Comparison of ENCODE assay signal across 18 mouse cellular contexts in genomic region chr13:102778859-102779258, GRCm38 (mm10).
"Had no signal": no experiment of that assay in that cellular context is flagged by ENCODE, and none has a peak within 500 bp of the region (broad histone marks: within the 10 kb centered on the region; RNA-seq: fewer than 3 reads in every experiment).

No protein-coding gene starts in this region.

- H3K4me1 ChIP-seq: limb, embryonic 12.5 days; limb, embryonic 15.5 days; megakaryocyte, embryonic 14.5 days had no signal

- ATAC-seq: intestine, postnatal 0 days; lung, postnatal 0 days had no signal

- H3K9ac ChIP-seq: limb, embryonic 12.5 days; limb, embryonic 15.5 days; lung, embryonic 14.5 days had no signal

- DNase-seq: kidney, adult 2 months; kidney, postnatal 25 days; layer of hippocampus, adult 9-11 months; left cerebral cortex, postnatal 4 days; lung, embryonic 14.5 days; midbrain, embryonic 14.5 days; thymus, adult 18-20 months; thymus, postnatal 36 days had no signal

- H3K4me2 ChIP-seq: limb, embryonic 12.5 days; limb, embryonic 15.5 days; lung, embryonic 14.5 days; midbrain, embryonic 11.5 days had no signal

- H3K9me3 ChIP-seq: limb, embryonic 12.5 days; limb, embryonic 15.5 days; megakaryocyte, embryonic 14.5 days had no signal

- H3K27me3 ChIP-seq: limb, embryonic 12.5 days; limb, embryonic 15.5 days; megakaryocyte, embryonic 14.5 days had no signal

- H3K27ac ChIP-seq: kidney, postnatal 0 days; layer of hippocampus, adult 2 months; left cerebral cortex, adult 2 months; limb, embryonic 12.5 days; limb, embryonic 15.5 days; macrophage had no signal

- H3K4me3 ChIP-seq: layer of hippocampus, adult 2 months; left cerebral cortex, adult 2 months; limb, embryonic 12.5 days; limb, embryonic 15.5 days; megakaryocyte, embryonic 14.5 days had no signal
